18 mouse cellular contexts compared by ENCODE assay signal in the genomic region with DNA sequence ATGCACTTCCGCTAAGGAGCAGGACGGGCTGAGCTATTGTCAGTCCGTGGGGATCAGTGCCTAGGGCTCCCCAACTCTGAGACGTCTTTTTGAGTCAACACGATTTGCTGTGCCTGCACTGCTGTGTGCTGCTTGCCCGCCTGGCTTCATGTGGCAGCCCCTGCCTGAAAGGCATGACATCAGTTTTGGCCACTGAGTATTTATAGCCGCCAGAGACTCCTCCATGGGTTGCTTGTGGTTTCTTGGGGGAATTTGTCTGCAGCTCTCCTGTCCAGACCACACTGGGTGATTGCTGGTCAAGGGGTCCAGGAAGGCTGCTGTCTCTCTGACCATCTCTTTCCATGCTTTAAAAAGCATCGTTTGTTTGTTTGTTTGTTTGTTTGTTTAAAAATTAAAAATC. TPM values are rescaled to one million over a fixed set of nuclear protein-coding genes. Genes with fewer than 3 reads are reported as not detected.
DNase-seq lines count a peak whose midpoint lies in the region; ATAC-seq and TF ChIP-seq lines count a peak whose summit lies in the region.
"Had no signal": no experiment of that assay in that cellular context is flagged by ENCODE, and none has a peak within 500 bp of the region (broad histone marks: within the 10 kb centered on the region; RNA-seq: fewer than 3 reads in every experiment).

No protein-coding gene starts in this region.

- H3K27ac ChIP-seq in gastrocnemius, adult 2 months: peak overlapping the region; percentile 53
- H3K27ac ChIP-seq in heart, embryonic 16.5 days (ENCODE audit: low read length): peak overlapping the region; percentile 85
- peak overlapping the region; percentile 62 for H3K27ac ChIP-seq in neural tube, embryonic 13.5 days (replicated peaks)
- no peak overlapping the region for H3K27ac ChIP-seq in left cerebral cortex, adult 2 months
- H3K27ac ChIP-seq: forebrain, embryonic 15.5 days; liver, embryonic 14.5 days; neural tube, embryonic 15.5 days had no signal

- H3K4me2 ChIP-seq in heart, embryonic 16.5 days (ENCODE audit: low read depth, low read length): peak overlapping the region; percentile 31; the same call in 1 of the 2 replicates
- H3K4me2 ChIP-seq in neural tube, embryonic 13.5 days: no peak overlapping the region
- H3K4me2 ChIP-seq: forebrain, embryonic 15.5 days; neural tube, embryonic 15.5 days had no signal

- intact Hi-C loops in gastrocnemius, adult 2 months (cut with DNase I): no loop called here
- intact Hi-C loops in left cerebral cortex, adult 2 months (cut with DNase I): no loop called here

- peak; percentile 47 for DNase-seq in gastrocnemius, adult 2 months
- no peak for DNase-seq in gastrocnemius, postnatal 25 days
- DNase-seq in heart, adult 8-10 months (ENCODE audit: low spot score): no peak
- DNase-seq in neural tube, embryonic 10.5 days (ENCODE audit: extremely low spot score, low spot score): no peak
- no peak for DNase-seq in left cerebral cortex, adult 2 months (ENCODE audit: extremely low spot score in 1 of 2, low spot score in 2 of 2)
- DNase-seq in spleen, postnatal 10 days (ENCODE audit: low spot score in 2 of 2): no peak
- DNase-seq: adrenal gland, postnatal 10 days; cerebellum, adult 11 months; cerebellum, postnatal 14 days; layer of hippocampus, postnatal 36 days; right cerebral cortex, postnatal 4 days; thymus, postnatal 36 days had no signal

- no peaks in the 10 kb centered on the region for H3K27me3 ChIP-seq in heart, embryonic 16.5 days (ENCODE audit: control insufficient read depth, insufficient read depth, low read length)
- no peaks in the 10 kb centered on the region for H3K27me3 ChIP-seq in neural tube, embryonic 13.5 days
- H3K27me3 ChIP-seq: forebrain, embryonic 15.5 days; neural tube, embryonic 15.5 days had no signal

- H3K4me1 ChIP-seq in heart, embryonic 16.5 days (ENCODE audit: control insufficient read depth, insufficient read depth, low read length): peaks cover 82% of the 10 kb centered on the region
- peaks cover 90% of the 10 kb centered on the region for H3K4me1 ChIP-seq in neural tube, embryonic 13.5 days (replicated peaks)

- peak overlapping the region; percentile 17 for H3K4me3 ChIP-seq in gastrocnemius, adult 2 months
- H3K4me3 ChIP-seq in heart, embryonic 16.5 days (ENCODE audit: low read length): no peak overlapping the region
- no peak overlapping the region for H3K4me3 ChIP-seq in neural tube, embryonic 13.5 days
- no peak overlapping the region for H3K4me3 ChIP-seq in left cerebral cortex, adult 2 months
- H3K4me3 ChIP-seq: forebrain, embryonic 15.5 days; neural tube, embryonic 15.5 days had no signal

- no peak for TF ChIP-seq CTCF in gastrocnemius, adult 2 months (IDR thresholded peaks at IDR 0.05)
- no peak for TF ChIP-seq CTCF in left cerebral cortex, adult 2 months (IDR thresholded peaks at IDR 0.05)

- H3K9me3 ChIP-seq in heart, embryonic 16.5 days (replicated peaks; ENCODE audit: control insufficient read depth, low read length): no peaks in the 10 kb centered on the region
- no peaks in the 10 kb centered on the region for H3K9me3 ChIP-seq in neural tube, embryonic 13.5 days
- H3K9me3 ChIP-seq: forebrain, embryonic 15.5 days; neural tube, embryonic 15.5 days had no signal

- H3K36me3 ChIP-seq in heart, embryonic 16.5 days (ENCODE audit: control insufficient read depth, insufficient read depth): 0 out of 2 replicates have a peak, but pooled peaks cover 3% of the 10 kb centered on the region
- no peaks in the 10 kb centered on the region for H3K36me3 ChIP-seq in neural tube, embryonic 13.5 days
- H3K36me3 ChIP-seq: forebrain, embryonic 15.5 days; neural tube, embryonic 15.5 days had no signal

- 35% methylated on average over 8 of the region's 8 CpGs for WGBS in heart, embryonic 16.5 days
- 40% methylated on average over 8 of the region's 8 CpGs for WGBS in neural tube, embryonic 13.5 days

- 0 out of 2 replicates have a peak, but pooled peaks have one; percentile 19 for ATAC-seq in heart, embryonic 16.5 days (replicated peaks; ENCODE audit: extremely low read depth, insufficient read depth, low FRiP score)
- no peak for ATAC-seq in neural tube, embryonic 13.5 days (ENCODE audit: low read depth)
- ATAC-seq: forebrain, embryonic 15.5 days; intestine, embryonic 16.5 days had no signal

- peak overlapping the region; percentile 68 for H3K9ac ChIP-seq in heart, embryonic 16.5 days (ENCODE audit: low read length)
- peak overlapping the region; percentile 32; the same call in 1 of the 2 replicates for H3K9ac ChIP-seq in neural tube, embryonic 13.5 days
- H3K9ac ChIP-seq: forebrain, embryonic 15.5 days; liver, embryonic 14.5 days; neural tube, embryonic 15.5 days had no signal

RNA-seq across cellular contexts. Expression of gene Afap1, which starts 12.2 kb away (rescaled TPM):
- 1 to 10 TPM; 7.4 to 8.3 TPM for total RNA-seq in gastrocnemius, adult 2 months (2021)
- 1 to 10 TPM; 7.8 to 8.1 TPM for total RNA-seq in gastrocnemius, postnatal 25 days (2021)
- 22.6 and 24.5 TPM in 2 replicates for polyA plus RNA-seq in heart, embryonic 16.5 days (2015; fragmentation: Nextera tagmentation; extraction: Ambion mirVana)
- 10 to 100 TPM; 16.3 to 21.5 (median 20.7) TPM for total RNA-seq in heart, adult 8-10 months (2022)
- polyA plus RNA-seq in neural tube, embryonic 13.5 days (2015; fragmentation: Nextera tagmentation; extraction: Ambion mirVana): 92.2 and 99.6 TPM in 2 replicates
- total RNA-seq in left cerebral cortex, adult 2 months (2021): 10 to 100 TPM; 28.8 to 31.5 TPM
